ENCODE assay signal across 12 mouse cellular contexts in genomic region chr8:107399495-107399894, GRCm38 (mm10). TPM values are rescaled to one million over a fixed set of nuclear protein-coding genes. Genes with fewer than 3 reads are reported as not detected.
DNase-seq lines count a peak whose midpoint lies in the region; ATAC-seq lines count a peak whose summit lies in the region.
"Had no signal": no experiment of that assay in that cellular context is flagged by ENCODE, and none has a peak within 500 bp of the region (broad histone marks: within the 10 kb centered on the region; RNA-seq: fewer than 3 reads in every experiment).

No protein-coding gene starts in this region.

- 55% methylated on average over 9 of the region's 9 CpGs for WGBS in midbrain, embryonic 11.5 days
- WGBS in midbrain, embryonic 13.5 days = 41% methylated on average over 9 of the region's 9 CpGs
- 34% methylated on average over 9 of the region's 9 CpGs for WGBS in embryonic facial prominence, embryonic 11.5 days
- 26% methylated on average over 9 of the region's 9 CpGs for WGBS in limb, embryonic 11.5 days

- no peaks in the 10 kb centered on the region for H3K36me3 ChIP-seq in midbrain, embryonic 11.5 days (ENCODE audit: control insufficient read depth, insufficient read depth, low read length)
- H3K36me3 ChIP-seq in midbrain, embryonic 13.5 days = no peaks in the 10 kb centered on the region
- H3K36me3 ChIP-seq in embryonic facial prominence, embryonic 11.5 days (replicated peaks; ENCODE audit: control insufficient read depth, insufficient read depth, low read depth, low read length) = no peaks in the 10 kb centered on the region
- H3K36me3 ChIP-seq in limb, embryonic 11.5 days (ENCODE audit: control insufficient read depth, insufficient read depth, low read length) = no peaks in the 10 kb centered on the region

- ATAC-seq in midbrain, embryonic 11.5 days (ENCODE audit: low FRiP score) = no peak
- no peak for ATAC-seq in midbrain, embryonic 13.5 days
- ATAC-seq in embryonic facial prominence, embryonic 11.5 days (replicated peaks; ENCODE audit: insufficient number of reproducible peaks, low FRiP score, low TSS enrichment, low read depth) = no peak
- ATAC-seq in limb, embryonic 11.5 days (ENCODE audit: insufficient number of reproducible peaks, low FRiP score, low TSS enrichment, low read depth) = no peak
- ATAC-seq: forebrain, embryonic 16.5 days had no signal

- H3K9ac ChIP-seq in midbrain, embryonic 11.5 days (ENCODE audit: low read length) = no peak overlapping the region
- H3K9ac ChIP-seq in midbrain, embryonic 13.5 days (replicated peaks) = no peak overlapping the region
- H3K9ac ChIP-seq in embryonic facial prominence, embryonic 11.5 days (replicated peaks; ENCODE audit: low read length) = no peak overlapping the region
- H3K9ac ChIP-seq in limb, embryonic 11.5 days (ENCODE audit: low read length) = no peak overlapping the region

- H3K4me1 ChIP-seq in midbrain, embryonic 11.5 days (ENCODE audit: control insufficient read depth, insufficient read depth, low read length) = peaks cover 5% of the 10 kb centered on the region; the same call in 1 of the 2 replicates
- peaks cover 13% of the 10 kb centered on the region for H3K4me1 ChIP-seq in midbrain, embryonic 13.5 days (replicated peaks)
- 0 out of 2 replicates have a peak, but pooled peaks cover 3% of the 10 kb centered on the region for H3K4me1 ChIP-seq in embryonic facial prominence, embryonic 11.5 days (ENCODE audit: control insufficient read depth, insufficient read depth, low read length)
- peaks cover 22% of the 10 kb centered on the region for H3K4me1 ChIP-seq in limb, embryonic 11.5 days (ENCODE audit: control insufficient read depth, insufficient read depth, low read length)

- H3K27me3 ChIP-seq in midbrain, embryonic 11.5 days (ENCODE audit: control insufficient read depth, insufficient read depth, low read length) = no peaks in the 10 kb centered on the region
- H3K27me3 ChIP-seq in midbrain, embryonic 13.5 days = no peaks in the 10 kb centered on the region
- H3K27me3 ChIP-seq in embryonic facial prominence, embryonic 11.5 days (ENCODE audit: control insufficient read depth, insufficient read depth, low read length) = no peaks in the 10 kb centered on the region
- H3K27me3 ChIP-seq in limb, embryonic 11.5 days (ENCODE audit: control insufficient read depth, insufficient read depth, low read length) = no peaks in the 10 kb centered on the region

- H3K4me2 ChIP-seq in midbrain, embryonic 11.5 days = no peak overlapping the region
- H3K4me2 ChIP-seq in midbrain, embryonic 13.5 days (replicated peaks) = no peak overlapping the region
- no peak overlapping the region for H3K4me2 ChIP-seq in embryonic facial prominence, embryonic 11.5 days (ENCODE audit: low read depth, low read length)
- H3K4me2 ChIP-seq in limb, embryonic 11.5 days (ENCODE audit: low read depth, severe bottlenecking) = no peak overlapping the region
- H3K4me2 ChIP-seq: heart, embryonic 11.5 days had no signal

- H3K9me3 ChIP-seq in midbrain, embryonic 11.5 days (ENCODE audit: control insufficient read depth, low read length) = no peaks in the 10 kb centered on the region
- H3K9me3 ChIP-seq in midbrain, embryonic 13.5 days = no peaks in the 10 kb centered on the region
- no peaks in the 10 kb centered on the region for H3K9me3 ChIP-seq in embryonic facial prominence, embryonic 11.5 days (replicated peaks; ENCODE audit: control insufficient read depth, low read length)
- no peaks in the 10 kb centered on the region for H3K9me3 ChIP-seq in limb, embryonic 11.5 days (ENCODE audit: control insufficient read depth, low read length)
- H3K9me3 ChIP-seq: G1E had no signal

- peak; percentile 49 for DNase-seq in midbrain, embryonic 11.5 days (ENCODE audit: low spot score, missing footprints)
- DNase-seq in cerebellum, adult 18-20 months = peak; percentile 74 to 77
- DNase-seq in embryonic facial prominence, embryonic 11.5 days (ENCODE audit: low spot score) = peak; percentile 65
- DNase-seq in limb, embryonic 11.5 days (ENCODE audit: low spot score) = peak; percentile 34
- no peak for DNase-seq in B cell, adult 2 months
- DNase-seq in gastrocnemius, postnatal 4 days (ENCODE audit: low spot score in 2 of 2) = no peak
- DNase-seq: lung, adult 18-20 months had no signal

- H3K27ac ChIP-seq in midbrain, embryonic 11.5 days (ENCODE audit: low read depth, low read length) = no peak overlapping the region
- H3K27ac ChIP-seq in midbrain, embryonic 13.5 days = no peak overlapping the region
- 0 out of 2 replicates have a peak overlapping the region, but pooled peaks have one; percentile 35 for H3K27ac ChIP-seq in embryonic facial prominence, embryonic 11.5 days (replicated peaks; ENCODE audit: low read depth, low read length)
- no peak overlapping the region for H3K27ac ChIP-seq in limb, embryonic 11.5 days (replicated peaks; ENCODE audit: low read depth, low read length)
- H3K27ac ChIP-seq: left cerebral cortex, adult 2 months had no signal

- H3K4me3 ChIP-seq in midbrain, embryonic 11.5 days (ENCODE audit: low read depth, low read length) = no peak overlapping the region
- no peak overlapping the region for H3K4me3 ChIP-seq in midbrain, embryonic 13.5 days (replicated peaks)
- no peak overlapping the region for H3K4me3 ChIP-seq in embryonic facial prominence, embryonic 11.5 days (ENCODE audit: low read depth, low read length)
- no peak overlapping the region for H3K4me3 ChIP-seq in limb, embryonic 11.5 days (ENCODE audit: low read depth, low read length)
- H3K4me3 ChIP-seq: left cerebral cortex, adult 2 months had no signal

RNA-seq across cellular contexts. Expression of gene Nqo1, which starts 3.5 kb away (rescaled TPM):
- 6.7 and 7.9 TPM in 2 replicates for polyA plus RNA-seq in midbrain, embryonic 11.5 days (2014; fragmentation: Nextera tagmentation; extraction: Ambion mirVana)
- 3.3 and 3.7 TPM in 2 replicates for polyA plus RNA-seq in midbrain, embryonic 13.5 days (2015; fragmentation: Nextera tagmentation; extraction: Ambion mirVana)
- polyA plus RNA-seq in embryonic facial prominence, embryonic 11.5 days (2014; fragmentation: Nextera tagmentation; extraction: Ambion mirVana) = 13.8 and 15.0 TPM in 2 replicates
- 19.5 and 21.5 TPM in 2 replicates for polyA plus RNA-seq in limb, embryonic 11.5 days (2014; fragmentation: Nextera tagmentation; extraction: Ambion mirVana)
- total RNA-seq in gastrocnemius, postnatal 4 days (2021) = 1 to 10 TPM; 2.6 to 2.9 TPM

RNA-seq across cellular contexts. Expression of gene Nob1, which starts 25.4 kb away (rescaled TPM):
- 69.5 and 81.7 TPM in 2 replicates for polyA plus RNA-seq in midbrain, embryonic 11.5 days (2014; fragmentation: Nextera tagmentation; extraction: Ambion mirVana)
- polyA plus RNA-seq in midbrain, embryonic 13.5 days (2015; fragmentation: Nextera tagmentation; extraction: Ambion mirVana) = 70.8 and 75.5 TPM in 2 replicates
- 81.9 and 82.4 TPM in 2 replicates for polyA plus RNA-seq in embryonic facial prominence, embryonic 11.5 days (2014; fragmentation: Nextera tagmentation; extraction: Ambion mirVana)
- polyA plus RNA-seq in limb, embryonic 11.5 days (2014; fragmentation: Nextera tagmentation; extraction: Ambion mirVana) = 94.9 and 103 TPM in 2 replicates
- 10 to 100 TPM; 25.8 to 30.0 TPM for total RNA-seq in gastrocnemius, postnatal 4 days (2021)

RNA-seq across cellular contexts. Expression of gene Wwp2, which starts 36.7 kb away (rescaled TPM):
- polyA plus RNA-seq in midbrain, embryonic 11.5 days (2014; fragmentation: Nextera tagmentation; extraction: Ambion mirVana) = 53.1 and 56.4 TPM in 2 replicates
- 48.9 and 50.0 TPM in 2 replicates for polyA plus RNA-seq in midbrain, embryonic 13.5 days (2015; fragmentation: Nextera tagmentation; extraction: Ambion mirVana)
- polyA plus RNA-seq in embryonic facial prominence, embryonic 11.5 days (2014; fragmentation: Nextera tagmentation; extraction: Ambion mirVana) = 66.0 and 74.6 TPM in 2 replicates
- polyA plus RNA-seq in limb, embryonic 11.5 days (2014; fragmentation: Nextera tagmentation; extraction: Ambion mirVana) = 165 and 176 TPM in 2 replicates
- total RNA-seq in gastrocnemius, postnatal 4 days (2021) = 10 to 100 TPM; 26.0 to 28.6 TPM

Comparison
In these comparisons a context has a peak if more than half of its experiments do, and no peak if none do; other contexts are left out.
1. DNase-seq: peak in midbrain, embryonic 11.5 days (single experiment), cerebellum, adult 18-20 months (2 of 2), embryonic facial prominence, embryonic 11.5 days (single experiment) and limb, embryonic 11.5 days (single experiment); none in B cell, adult 2 months (0 of 2) and gastrocnemius, postnatal 4 days (0 of 2).